Mouse (Mus musculus): ENCODE measurements around the gene Cpne2. TPM values are rescaled to one million over a fixed set of nuclear protein-coding genes. Genes with fewer than 3 reads are reported as not detected.
A peak's percentile ranks its signal among the peaks of the same experiment; 100 is the strongest.

Cpne2 gene
- 28.1 and 35.3 TPM in 2 replicates for polyA plus RNA-seq (2012; rRNA removed)

GRCm38 (mm10) chr8:94532873-94533671 lies at the start of gene Cpne2:
Gene Cpne2, plus strand, starts transcription at chr8:94532990.
- peaks cover 7% of the 10 kb centered on the region for H3K4me1 ChIP-seq (replicated peaks; ENCODE audit: control insufficient read depth, insufficient read depth, low read length)
- H3K36me3 ChIP-seq (ENCODE audit: control insufficient read depth, insufficient read depth, low read length), result no peaks in the 10 kb centered on the region
- H3K27ac ChIP-seq (ENCODE audit: control insufficient read depth, insufficient read depth, low read length), result no peak within 1 kb of the TSS
- peak; percentile 66; the same call in 1 of the 2 replicates for TF ChIP-seq CTCF (IDR thresholded peaks at IDR 0.05; ENCODE audit: borderline replicate concordance, control insufficient read depth, extremely low read depth, insufficient read depth, low read length, poor library complexity)
- 0 out of 2 replicates have a peak, but pooled peaks have one; percentile 18 for TF ChIP-seq POLR2A (IDR thresholded peaks at IDR 0.05; ENCODE audit: control insufficient read depth, extremely low read depth, insufficient read depth, low read length, poor library complexity)
- DNase-seq, result peak; percentile 69
- no peaks in the 10 kb centered on the region; the same call in 1 of the 2 replicates for H3K27me3 ChIP-seq (ENCODE audit: control insufficient read depth, insufficient read depth, low read length)
- 1% methylated on average over 77 of the region's 81 CpGs for WGBS
- H3K4me3 ChIP-seq (ENCODE audit: control insufficient read depth, insufficient read depth, low read length), result peak within 1 kb of the TSS; percentile 49

DNA sequence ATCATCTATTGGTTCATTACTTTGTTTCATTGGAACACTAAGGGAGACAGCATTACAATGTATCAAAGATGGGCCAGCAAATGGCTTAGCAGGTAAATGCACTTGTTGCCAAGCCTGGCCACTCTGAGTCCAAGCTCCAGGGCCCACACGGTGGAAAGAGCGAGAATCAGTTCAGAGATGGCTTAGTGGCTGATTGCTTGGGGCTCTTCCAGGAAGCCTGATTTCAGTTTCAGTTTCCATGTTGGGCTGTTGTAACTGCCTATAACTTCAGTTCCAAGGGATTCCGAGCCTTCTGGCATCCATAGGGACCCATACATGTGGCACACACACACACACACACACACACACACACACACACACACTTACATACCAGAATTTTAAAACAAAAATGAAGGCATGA lies 47.5 kb upstream of the Cpne2 start:
- 24% methylated on average over 3 of the region's 3 CpGs for WGBS
- no peaks in the 10 kb centered on the region for H3K27me3 ChIP-seq (ENCODE audit: control insufficient read depth, insufficient read depth, low read length)
- no peak overlapping the region for H3K27ac ChIP-seq (ENCODE audit: control insufficient read depth, insufficient read depth, low read length)
- TF ChIP-seq CTCF (IDR thresholded peaks at IDR 0.05; ENCODE audit: borderline replicate concordance, control insufficient read depth, extremely low read depth, insufficient read depth, low read length, poor library complexity) (no peak), POLR2A (IDR thresholded peaks at IDR 0.05; ENCODE audit: control insufficient read depth, extremely low read depth, insufficient read depth, low read length, poor library complexity) (no peak)
- no peak for DNase-seq
- peaks cover 4% of the 10 kb centered on the region; the same call in 1 of the 2 replicates for H3K4me1 ChIP-seq (replicated peaks; ENCODE audit: control insufficient read depth, insufficient read depth, low read length)
- H3K36me3 ChIP-seq (ENCODE audit: control insufficient read depth, insufficient read depth, low read length), result no peaks in the 10 kb centered on the region
- no peak overlapping the region for H3K4me3 ChIP-seq (ENCODE audit: control insufficient read depth, insufficient read depth, low read length)

DNA sequence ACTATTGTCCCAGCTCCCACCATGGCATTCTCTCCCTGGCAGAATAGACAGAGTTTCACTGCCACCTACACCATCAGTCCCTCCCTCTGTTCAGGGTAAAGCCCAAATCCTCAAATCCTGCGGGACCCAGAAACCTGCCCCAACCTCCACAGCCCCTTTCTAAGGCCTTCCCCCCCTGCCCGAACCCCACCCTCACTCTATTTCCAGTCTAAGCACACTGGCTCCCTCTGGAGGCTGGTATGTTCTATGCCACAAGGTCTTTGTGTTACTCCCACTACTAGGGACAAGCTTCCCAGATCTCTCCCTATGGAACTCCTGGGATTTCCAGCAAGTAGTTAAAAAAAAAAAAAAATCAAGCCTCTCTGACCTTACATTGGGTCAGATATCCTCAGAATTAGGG lies 46.9 kb upstream of the Cpne2 start:
- no peak overlapping the region for H3K4me3 ChIP-seq (ENCODE audit: control insufficient read depth, insufficient read depth, low read length)
- TF ChIP-seq POLR2A (IDR thresholded peaks at IDR 0.05; ENCODE audit: control insufficient read depth, extremely low read depth, insufficient read depth, low read length, poor library complexity), result no peak
- peak; percentile 40; the same call in 1 of the 2 replicates for TF ChIP-seq CTCF (IDR thresholded peaks at IDR 0.05; ENCODE audit: borderline replicate concordance, control insufficient read depth, extremely low read depth, insufficient read depth, low read length, poor library complexity)
- peak; percentile 49 for DNase-seq
- no peaks in the 10 kb centered on the region for H3K27me3 ChIP-seq (ENCODE audit: control insufficient read depth, insufficient read depth, low read length)
- WGBS, result 42% methylated on average over 2 of the region's 2 CpGs
- no peaks in the 10 kb centered on the region for H3K36me3 ChIP-seq (ENCODE audit: control insufficient read depth, insufficient read depth, low read length)
- H3K4me1 ChIP-seq (replicated peaks; ENCODE audit: control insufficient read depth, insufficient read depth, low read length), result peaks cover 4% of the 10 kb centered on the region; the same call in 1 of the 2 replicates
- H3K27ac ChIP-seq (ENCODE audit: control insufficient read depth, insufficient read depth, low read length), result no peak overlapping the region

DNA sequence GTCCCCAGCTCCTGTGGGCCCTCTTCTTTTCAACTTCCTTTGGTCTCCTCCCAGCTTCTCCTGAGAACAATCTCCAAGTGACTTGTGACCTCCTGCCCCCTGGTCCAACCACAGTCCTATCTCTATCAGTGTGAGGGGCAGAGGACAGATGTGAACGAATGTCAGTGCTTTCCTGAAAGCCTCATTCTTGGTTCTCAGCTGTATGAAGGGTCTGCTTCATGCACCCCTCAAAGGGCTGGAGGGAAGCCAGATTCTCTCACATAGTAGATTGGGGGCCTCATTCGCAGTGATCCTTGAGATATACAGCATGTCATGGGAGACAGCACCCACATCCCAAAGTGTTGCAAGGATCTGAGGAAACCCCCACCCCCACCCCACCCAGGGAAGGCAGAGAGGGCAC lies 44.8 kb upstream of the Cpne2 start:
- DNase-seq, result no peak
- no peak overlapping the region for H3K27ac ChIP-seq (ENCODE audit: control insufficient read depth, insufficient read depth, low read length)
- no peaks in the 10 kb centered on the region for H3K27me3 ChIP-seq (ENCODE audit: control insufficient read depth, insufficient read depth, low read length)
- TF ChIP-seq POLR2A (IDR thresholded peaks at IDR 0.05; ENCODE audit: control insufficient read depth, extremely low read depth, insufficient read depth, low read length, poor library complexity), result no peak
- WGBS, result 81% methylated on average over 2 of the region's 2 CpGs
- H3K36me3 ChIP-seq (ENCODE audit: control insufficient read depth, insufficient read depth, low read length), result no peaks in the 10 kb centered on the region
- H3K4me1 ChIP-seq (replicated peaks; ENCODE audit: control insufficient read depth, insufficient read depth, low read length), result peaks cover 7% of the 10 kb centered on the region; the same call in 1 of the 2 replicates
- H3K4me3 ChIP-seq (ENCODE audit: control insufficient read depth, insufficient read depth, low read length), result no peak overlapping the region

GRCm38 (mm10) chr8:94489809-94490483 lies 42.8 kb upstream of the Cpne2 start:
- no peak for DNase-seq
- Histone ChIP-seq H3K4me1 (replicated peaks; ENCODE audit: control insufficient read depth, insufficient read depth, low read length) (peaks cover 3% of the 10 kb centered on the region; the same call in 1 of the 2 replicates), H3K4me3 (ENCODE audit: control insufficient read depth, insufficient read depth, low read length) (no peak overlapping the region), H3K36me3 (ENCODE audit: control insufficient read depth, insufficient read depth, low read length) (no peaks in the 10 kb centered on the region), H3K27ac (ENCODE audit: control insufficient read depth, insufficient read depth, low read length) (no peak overlapping the region), H3K27me3 (ENCODE audit: control insufficient read depth, insufficient read depth, low read length) (no peaks in the 10 kb centered on the region)
- TF ChIP-seq CTCF (IDR thresholded peaks at IDR 0.05; ENCODE audit: borderline replicate concordance, control insufficient read depth, extremely low read depth, insufficient read depth, low read length, poor library complexity) (no peak), POLR2A (IDR thresholded peaks at IDR 0.05; ENCODE audit: control insufficient read depth, extremely low read depth, insufficient read depth, low read length, poor library complexity) (no peak)
- 85% methylated on average over 4 of the region's 4 CpGs for WGBS

GRCm38 (mm10) chr8:94492021-94492681 lies 40.6 kb upstream of the Cpne2 start:
- 31% methylated on average over 15 of the region's 15 CpGs for WGBS
- Histone ChIP-seq H3K36me3 (ENCODE audit: control insufficient read depth, insufficient read depth, low read length) (no peaks in the 10 kb centered on the region), H3K4me3 (ENCODE audit: control insufficient read depth, insufficient read depth, low read length) (no peak overlapping the region), H3K27ac (ENCODE audit: control insufficient read depth, insufficient read depth, low read length) (no peak overlapping the region), H3K27me3 (ENCODE audit: control insufficient read depth, insufficient read depth, low read length) (no peaks in the 10 kb centered on the region), H3K4me1 (replicated peaks; ENCODE audit: control insufficient read depth, insufficient read depth, low read length) (peaks cover 3% of the 10 kb centered on the region; the same call in 1 of the 2 replicates)
- peak; percentile 79 for DNase-seq
- TF ChIP-seq CTCF (IDR thresholded peaks at IDR 0.05; ENCODE audit: borderline replicate concordance, control insufficient read depth, extremely low read depth, insufficient read depth, low read length, poor library complexity) (peak; percentile 91), POLR2A (IDR thresholded peaks at IDR 0.05; ENCODE audit: control insufficient read depth, extremely low read depth, insufficient read depth, low read length, poor library complexity) (no peak)

All from thymus, adult 2 months (tissue).